Mouse (Mus musculus) testis, adult 2 months (tissue): ENCODE results near the gene Col9a1.

ENCODE experiments used
- CTCF ChIP-seq: fragments of 200-500 bp; IDR thresholded peaks from 2 replicates; pipeline ENCODE4 v1.5.1; 2012; ENCODE audit warnings: low read depth, mild to moderate bottlenecking, inconsistent platforms, low read length, moderate library complexity; ENCODE audit not compliant: control insufficient read depth, insufficient read depth, insufficient replicate concordance
- POLR2A ChIP-seq: fragments of 200-500 bp; IDR thresholded peaks from 2 replicates; pipeline ENCODE4 v1.6.1; 2012; ENCODE audit warnings: low read depth, mild to moderate bottlenecking, inconsistent platforms, low read length, moderate library complexity; ENCODE audit not compliant: control insufficient read depth

DNA sequence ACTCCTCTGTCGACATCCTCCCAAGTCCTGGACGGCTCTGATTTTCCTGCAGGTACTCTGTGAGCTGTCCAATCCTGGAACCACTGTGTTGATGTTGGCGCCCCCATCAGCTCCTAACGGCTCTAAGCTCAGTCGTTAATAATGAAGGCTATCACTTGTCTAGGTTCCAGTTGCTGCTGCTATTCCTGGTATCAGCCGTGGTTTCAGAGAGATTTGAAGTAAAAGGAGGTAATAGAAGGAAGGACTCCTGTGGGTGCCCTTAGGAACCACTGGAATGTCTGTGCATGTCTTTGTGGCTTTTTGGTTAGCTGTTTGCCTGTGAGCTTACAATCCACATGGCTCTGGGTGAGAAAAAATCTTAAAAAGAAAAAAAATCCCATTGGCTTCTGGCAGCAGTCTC is 8.0 kb upstream of the Col9a1 start:
- no peak for TF ChIP-seq POLR2A
- no peak for TF ChIP-seq CTCF
